Mouse (Mus musculus): ENCODE results near the gene Mcm3ap.

Mcm3ap gene

DNA sequence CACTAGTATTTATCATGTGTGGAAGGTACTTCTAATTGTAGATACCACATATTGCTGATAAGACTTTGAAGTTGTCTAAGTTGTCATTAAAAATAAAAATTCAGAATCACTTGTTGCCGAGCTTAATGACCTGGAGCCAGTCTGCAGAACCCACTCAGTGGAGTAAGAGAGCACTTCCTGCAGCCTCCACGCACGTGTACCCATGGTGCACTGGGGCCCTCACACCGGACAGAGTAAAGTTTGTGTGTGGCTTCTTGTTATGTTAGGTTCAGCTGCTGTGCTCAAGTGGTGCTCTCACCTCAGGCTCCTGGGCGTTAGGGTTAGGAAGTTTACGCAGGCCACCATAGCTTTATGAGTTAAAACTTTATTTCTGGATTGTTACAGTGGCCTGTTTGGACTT lies 26.8 kb downstream of the Mcm3ap start:
- no peak for DNase-seq (ENCODE audit: low read depth, low spot score)

DNA sequence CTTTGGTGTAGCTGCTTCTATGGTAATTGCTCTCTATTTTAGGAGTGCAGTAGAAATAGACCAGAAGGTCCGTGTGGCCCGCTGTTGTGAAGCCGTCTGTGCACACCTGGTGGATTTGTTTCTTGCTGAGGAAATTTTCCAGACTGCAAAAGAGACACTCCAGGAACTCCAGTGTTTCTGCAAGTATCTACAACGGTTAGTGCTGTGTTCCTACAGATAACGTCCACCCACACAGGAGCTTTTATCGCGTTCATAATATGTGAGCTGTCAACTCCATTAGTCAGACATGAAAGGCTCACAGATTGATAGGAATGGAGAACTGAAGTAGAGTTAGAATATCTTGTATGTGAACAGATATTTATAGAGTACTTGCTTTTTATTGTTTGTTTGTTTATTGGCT lies 27.6 kb downstream of the Mcm3ap start:
- no peak for DNase-seq (ENCODE audit: low read depth, low spot score)

DNA sequence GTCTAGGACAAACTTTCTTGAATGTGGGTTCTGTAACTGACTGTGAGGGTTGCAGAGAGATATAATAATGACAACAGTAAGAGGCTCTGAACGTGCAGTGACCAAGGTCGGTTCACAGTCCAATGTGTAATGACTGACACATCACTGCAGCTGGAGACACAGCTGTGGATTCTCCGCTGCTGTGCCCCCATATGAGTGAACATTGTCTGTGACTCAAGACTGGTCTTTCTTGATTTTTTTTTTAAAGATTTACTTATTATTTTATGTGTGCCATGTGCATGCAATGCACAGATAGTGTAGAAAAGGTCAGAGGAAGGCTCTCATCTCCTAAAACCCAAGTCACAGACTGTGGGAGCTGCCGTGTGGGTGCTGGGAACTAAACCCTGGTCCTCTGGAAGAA lies 28.8 kb downstream of the Mcm3ap start:
- no peak for DNase-seq (ENCODE audit: low read depth, low spot score)

DNA sequence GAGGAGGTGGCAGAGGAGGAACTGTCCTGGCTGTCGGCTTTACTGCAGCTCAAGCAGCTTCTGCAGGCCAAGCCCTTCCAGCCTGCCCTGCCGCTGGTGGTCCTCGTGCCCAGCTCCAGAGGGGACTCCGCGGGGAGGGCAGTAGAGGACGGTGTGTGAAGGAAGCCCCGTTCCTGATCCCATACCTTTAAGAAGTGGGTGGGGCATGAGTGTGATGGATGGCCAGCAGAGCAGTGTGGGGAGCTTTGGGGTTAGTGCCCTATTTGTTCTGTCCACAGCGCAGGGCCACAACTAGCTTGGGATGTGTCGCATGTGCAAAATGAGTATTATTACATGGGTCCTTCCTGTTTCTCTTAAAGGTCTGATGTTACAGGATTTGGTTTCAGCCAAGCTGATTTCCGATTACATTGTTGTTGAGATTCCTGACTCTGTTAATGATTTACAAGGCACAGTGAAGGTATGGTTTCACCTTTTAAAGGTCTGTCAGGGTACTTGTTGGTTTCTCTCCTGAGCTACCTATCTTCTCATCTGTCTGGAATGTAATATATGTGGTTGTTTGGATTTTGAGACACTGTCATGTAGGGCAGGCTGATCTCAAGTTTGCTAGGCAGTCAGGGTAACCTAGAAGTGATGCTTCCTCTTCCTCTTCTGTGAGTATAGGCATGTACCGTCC lies 35.7 kb downstream of the Mcm3ap start:
- DNase-seq (ENCODE audit: low read depth, low spot score) = no peak

DNA sequence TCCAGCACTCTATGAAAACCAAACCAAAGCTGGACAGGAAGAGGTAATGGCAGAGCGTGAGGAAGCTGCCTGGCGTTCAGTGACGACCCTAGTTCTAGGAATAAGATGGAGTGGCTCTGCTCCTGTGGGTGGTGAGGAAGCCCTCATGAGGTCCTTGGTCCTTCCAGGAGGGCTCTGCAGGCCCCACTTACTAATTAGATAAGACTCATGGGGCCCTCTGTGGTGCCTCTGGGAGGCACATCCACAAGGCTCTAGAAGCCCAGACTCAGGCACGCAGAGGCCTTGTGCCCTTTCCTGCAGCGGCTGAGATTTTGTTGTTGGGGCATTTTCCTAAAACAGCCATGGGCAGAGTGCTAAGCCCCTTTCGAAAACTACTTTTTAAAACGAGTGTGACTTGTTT lies 37.1 kb downstream of the Mcm3ap start:
- no peak for DNase-seq (ENCODE audit: low read depth, low spot score)

DNA sequence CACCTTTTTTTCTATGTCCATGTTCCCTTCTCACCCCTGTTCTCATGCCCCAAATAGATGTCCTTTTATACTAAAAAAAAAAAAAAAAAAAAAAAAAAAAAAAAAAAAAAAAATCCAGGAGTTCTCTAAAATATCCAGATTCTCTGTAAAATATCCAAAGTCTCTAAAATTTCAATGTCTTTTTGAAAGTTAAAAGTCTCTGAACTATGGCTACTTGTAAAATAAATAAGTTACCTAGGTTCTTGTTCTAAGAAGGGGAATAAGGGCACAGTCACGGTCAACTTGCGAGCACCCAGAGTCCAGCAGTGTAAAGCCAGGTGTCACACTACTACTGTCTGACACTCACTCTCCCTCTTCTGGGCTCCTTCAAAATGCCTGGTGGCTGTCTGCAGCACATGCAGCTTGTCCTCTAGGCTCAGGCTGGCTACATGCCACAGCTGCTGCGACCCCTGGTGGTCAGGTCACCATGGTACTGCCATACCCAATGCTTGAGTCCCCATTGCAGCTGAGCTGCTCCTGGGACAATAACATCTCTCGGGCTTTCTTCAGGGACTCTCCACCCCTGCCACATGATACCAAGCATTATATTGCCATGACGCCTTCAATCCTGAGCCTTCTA lies 44.3 kb downstream of the Mcm3ap start:
- peak; percentile 82 for DNase-seq (ENCODE audit: low read depth, low spot score)

DNA sequence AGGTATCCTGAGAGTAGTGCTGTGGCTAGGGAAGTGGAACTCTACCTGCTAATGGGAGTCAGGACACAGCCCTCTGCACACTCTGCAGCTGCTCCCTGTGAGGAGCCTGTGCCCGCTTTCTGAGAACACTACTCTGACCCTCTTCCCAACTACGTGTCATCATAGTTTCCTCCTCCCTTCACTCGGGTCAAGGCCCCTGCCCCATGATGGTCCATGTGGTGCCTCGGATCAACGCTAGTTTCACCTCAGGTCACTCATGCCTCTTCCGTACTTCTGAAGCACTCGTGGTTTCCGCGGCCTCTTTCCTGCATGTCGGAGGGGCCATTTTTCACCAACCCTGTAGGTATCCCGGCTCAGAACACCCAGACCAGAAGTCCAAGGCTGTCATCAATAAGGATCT lies 62.2 kb downstream of the Mcm3ap start:
- no peak for DNase-seq (ENCODE audit: low read depth, low spot score)

DNA sequence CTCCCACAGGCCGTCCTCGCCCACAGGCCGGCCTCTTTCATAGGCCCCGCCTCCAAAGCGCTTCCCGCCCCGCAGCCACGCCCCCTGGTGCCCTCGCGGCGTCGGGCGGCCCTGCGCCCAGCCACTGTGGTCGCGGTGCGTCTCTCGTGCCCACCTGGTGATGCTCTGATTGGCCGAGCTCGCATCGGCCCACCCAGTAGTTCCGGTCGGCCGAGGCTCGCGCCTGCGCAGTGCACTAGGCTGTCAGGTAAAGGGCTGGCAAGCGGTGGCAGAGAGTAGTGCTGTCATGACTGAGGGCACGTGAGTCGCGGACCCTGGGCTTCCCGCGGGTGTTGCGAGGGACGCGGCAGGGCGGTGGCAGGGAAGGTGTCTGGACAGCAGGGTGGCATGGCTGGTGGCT lies 62.6 kb downstream of the Mcm3ap start, which contains the start of gene Lss:
Lss (plus strand) TSS at position 214 of the 400 bp plus-strand sequence.
- DNase-seq (ENCODE audit: low read depth, low spot score) = peak; percentile 97

DNA sequence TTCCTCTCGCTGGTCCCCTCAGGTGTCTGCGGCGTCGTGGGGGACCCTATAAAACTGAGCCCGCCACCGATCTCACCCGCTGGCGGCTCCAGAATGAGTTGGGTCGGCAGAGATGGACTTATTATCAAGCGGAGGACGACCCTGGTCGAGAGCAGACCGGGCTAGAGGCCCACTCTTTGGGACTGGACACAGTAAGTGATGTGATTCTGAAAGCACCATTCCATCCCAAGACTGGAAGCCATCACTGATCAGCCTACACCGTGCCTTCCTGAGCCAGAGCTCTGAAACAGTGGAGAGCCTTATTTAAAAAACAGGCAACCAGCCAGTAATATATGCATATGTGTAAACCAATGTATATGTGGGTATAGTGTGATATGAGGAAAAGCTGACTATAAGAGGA lies 63.1 kb downstream of the Mcm3ap start:
- DNase-seq (ENCODE audit: low read depth, low spot score) = no peak

DNA sequence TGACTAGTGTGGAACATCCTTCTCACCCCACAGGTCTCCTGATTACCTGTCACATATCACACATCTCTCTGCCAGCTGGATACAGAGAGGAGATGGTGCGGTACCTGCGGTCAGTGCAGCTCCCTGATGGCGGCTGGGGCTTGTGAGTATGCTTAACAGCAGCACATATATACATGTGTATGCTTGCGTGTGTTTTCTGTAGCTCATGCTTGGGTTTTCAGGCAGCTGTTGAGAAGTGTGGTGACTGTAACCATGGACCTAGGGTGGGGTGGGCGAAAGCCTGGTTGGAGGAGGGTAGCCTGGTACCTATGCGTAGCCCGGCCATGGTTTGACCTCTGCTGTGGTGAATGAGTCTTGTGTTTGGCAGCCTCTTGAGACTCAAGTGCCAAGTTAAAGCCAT lies 66.8 kb downstream of the Mcm3ap start:
- no peak for DNase-seq (ENCODE audit: low read depth, low spot score)

DNA sequence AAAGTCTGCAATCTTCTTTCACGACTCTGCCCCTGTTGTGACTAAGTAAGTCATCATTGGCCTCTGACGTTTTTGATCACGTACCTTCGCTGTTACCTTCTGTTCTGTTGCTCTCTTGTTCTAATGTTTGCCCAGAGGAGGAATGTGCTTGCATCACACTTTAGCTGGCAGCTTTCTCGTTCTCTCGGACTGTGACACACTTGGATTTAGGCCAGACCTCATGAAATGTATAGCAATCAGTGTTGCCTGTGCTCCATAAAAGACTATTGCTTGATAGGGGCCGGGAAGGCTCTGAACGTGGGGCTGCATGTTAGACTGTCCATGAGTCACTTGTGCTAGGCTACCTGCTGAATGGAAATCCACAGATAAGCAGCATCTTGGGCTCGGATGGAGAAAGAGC lies 68.9 kb downstream of the Mcm3ap start:
- DNase-seq (ENCODE audit: low read depth, low spot score) = no peak

DNA sequence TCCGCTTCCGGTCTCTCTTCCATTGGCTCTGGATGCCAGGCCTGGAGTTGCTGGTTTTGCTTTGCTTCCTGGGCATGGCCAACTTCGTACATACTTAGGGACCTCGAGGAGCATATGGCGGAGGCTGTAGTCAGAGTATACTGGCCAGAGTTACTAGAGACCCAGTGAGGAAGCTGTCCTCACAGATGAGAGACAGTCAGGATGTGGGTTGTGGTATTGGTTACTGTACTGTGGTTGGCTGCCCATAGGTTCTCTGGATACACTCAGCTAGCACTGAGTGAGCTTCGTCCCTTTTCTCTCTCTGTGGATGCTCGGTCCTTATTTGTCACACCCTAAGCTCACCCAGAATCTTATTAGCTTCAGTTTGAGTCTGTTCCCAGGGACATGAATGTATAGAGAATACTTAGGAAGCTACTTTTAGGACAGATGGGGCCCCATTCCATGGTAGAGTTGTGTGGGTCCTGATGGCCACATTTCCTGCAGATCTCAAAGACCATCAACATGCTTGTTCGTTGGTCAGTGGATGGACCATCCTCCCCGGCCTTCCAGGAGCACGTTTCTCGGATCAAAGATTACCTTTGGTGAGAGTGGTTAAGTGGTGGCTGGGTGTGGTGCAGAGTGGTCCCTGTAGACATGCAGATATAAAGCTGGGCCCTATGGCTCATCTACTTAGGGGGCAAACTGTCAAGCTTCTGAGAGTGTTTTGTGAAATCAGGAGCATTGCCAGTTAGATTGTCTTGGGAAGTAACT lies 72.8 kb downstream of the Mcm3ap start:
- DNase-seq (ENCODE audit: low read depth, low spot score) = no peak

DNA sequence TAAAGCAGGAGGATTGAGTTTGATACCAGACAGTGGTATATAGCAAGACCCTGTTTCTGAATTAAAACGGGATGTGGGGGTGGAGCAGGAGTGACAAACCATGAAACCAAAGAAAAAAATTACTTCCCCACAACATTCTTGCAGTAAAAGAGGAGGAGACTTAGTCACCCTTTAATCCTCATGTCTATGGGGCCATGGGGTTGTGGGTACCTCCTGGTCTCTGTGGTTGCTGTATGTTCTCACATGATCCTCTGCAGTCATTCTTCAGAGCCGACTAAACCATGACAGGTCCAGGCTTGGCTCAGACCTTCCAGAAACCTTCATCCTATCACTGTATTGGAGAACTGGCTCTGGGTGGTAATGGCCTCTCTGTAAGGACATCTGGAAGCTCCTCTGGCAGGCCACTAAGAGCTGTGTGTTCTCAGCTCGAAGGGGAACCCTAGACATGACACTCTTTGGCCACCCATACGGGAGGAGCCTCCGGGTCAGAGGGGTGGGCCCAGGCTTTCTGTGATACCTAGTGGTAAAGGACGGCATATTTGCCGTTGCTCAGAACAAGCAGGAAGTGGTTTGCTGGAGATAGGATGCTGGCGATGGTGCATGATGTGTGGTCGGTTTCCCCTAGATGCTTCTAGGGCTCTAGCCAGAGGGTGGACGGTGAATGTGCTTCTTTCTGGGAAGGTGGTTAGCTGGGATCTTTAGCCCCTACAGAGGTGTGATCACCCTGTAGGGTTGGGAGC lies 74.1 kb downstream of the Mcm3ap start:
- DNase-seq (ENCODE audit: low read depth, low spot score) = no peak

DNA sequence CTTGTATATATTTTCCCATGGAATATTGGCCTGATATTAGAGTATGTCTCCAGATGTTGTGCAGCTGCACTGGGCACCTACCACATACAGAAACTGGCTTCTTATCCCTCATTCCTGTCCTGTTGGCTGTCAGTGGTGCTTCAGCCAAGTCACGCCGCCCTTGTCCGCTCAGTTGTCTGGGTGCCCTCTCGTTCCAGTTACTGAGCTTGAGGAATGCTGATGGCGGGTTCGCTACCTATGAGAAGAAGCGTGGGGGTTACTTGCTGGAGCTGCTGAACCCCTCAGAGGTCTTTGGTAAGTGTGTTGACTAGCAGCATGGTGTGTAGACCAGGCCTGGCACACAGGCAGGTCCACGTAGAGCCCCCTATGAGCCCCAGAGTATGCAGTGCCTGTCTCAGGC lies 77.8 kb downstream of the Mcm3ap start:
- DNase-seq (ENCODE audit: low read depth, low spot score) = no peak

DNA sequence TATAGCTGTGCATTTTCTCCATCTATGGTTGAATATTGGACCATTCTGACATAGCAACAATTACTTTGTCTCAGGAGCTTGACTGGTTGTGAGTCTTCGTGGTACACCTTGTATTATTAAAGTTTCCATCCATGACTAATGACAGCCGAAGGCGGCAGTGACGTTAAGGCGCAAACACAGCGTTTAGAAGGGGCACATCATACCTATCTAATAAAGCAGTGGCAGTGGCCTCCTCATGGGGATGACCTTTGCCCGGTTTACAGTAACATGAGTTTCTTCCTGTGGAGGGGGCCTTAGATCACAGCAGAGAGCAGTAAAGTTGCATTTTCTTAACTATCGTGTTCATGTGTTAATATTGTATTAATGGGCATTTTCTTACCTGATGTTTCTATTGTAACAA lies 79.5 kb downstream of the Mcm3ap start:
- no peak for DNase-seq (ENCODE audit: low read depth, low spot score)

DNA sequence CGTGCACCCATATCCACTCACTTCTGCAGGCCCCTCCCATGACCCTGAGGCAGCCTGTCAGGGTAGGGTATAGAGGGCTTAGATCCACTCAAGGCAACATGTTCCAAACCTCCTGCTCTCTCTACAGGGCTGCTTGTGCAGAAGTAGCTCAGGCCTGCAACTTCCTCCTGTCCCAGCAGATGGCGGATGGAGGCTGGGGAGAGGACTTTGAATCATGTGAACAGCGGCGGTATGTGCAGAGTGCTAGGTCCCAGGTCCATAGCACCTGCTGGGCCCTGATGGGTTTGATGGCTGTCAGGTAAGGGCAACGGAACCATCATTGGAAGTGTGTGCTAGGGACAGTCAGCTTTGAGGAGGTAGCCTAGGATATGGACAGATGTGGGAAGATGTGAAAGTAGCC lies 81.7 kb downstream of the Mcm3ap start:
- DNase-seq (ENCODE audit: low read depth, low spot score) = no peak

DNA sequence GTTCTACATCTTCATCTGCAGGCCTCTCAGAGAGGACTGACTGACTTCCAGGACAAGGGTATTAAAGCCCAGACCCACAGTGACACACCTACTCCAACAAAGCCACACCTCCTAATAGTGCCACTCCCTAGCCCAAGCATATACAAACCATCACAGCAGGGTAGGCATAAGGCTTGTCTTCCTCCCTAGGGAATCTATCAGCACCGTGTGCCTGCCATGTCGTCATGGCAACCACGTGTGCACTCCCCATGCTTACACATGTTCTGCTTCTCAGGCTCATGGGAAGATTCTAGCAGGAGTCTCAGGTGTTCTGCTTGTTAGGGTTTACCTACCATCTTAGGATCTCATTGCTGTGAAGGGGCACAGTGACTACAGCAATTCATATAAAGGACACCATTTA lies 82.8 kb downstream of the Mcm3ap start:
- DNase-seq (ENCODE audit: low read depth, low spot score) = no peak

DNA sequence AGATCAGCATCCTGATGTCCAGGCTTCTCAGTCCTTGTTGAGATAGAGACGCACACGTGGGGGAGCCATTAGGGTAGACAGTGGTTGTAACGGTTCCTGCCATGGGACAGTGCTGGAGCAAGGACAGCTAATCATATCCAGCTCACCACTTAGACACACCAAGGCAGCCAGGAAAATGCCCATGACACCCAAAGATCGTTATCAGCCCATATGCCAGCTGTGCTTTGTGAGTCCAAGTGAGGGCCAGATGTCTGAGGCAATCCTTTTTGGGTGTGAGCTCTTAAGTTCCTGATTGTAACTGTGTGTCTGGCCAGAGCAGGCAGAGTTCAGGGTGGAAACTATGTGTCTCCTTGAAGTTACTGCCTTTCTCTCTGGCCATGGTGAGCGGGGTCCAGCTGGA lies 85.3 kb downstream of the Mcm3ap start:
- DNase-seq (ENCODE audit: low read depth, low spot score) = no peak

DNA sequence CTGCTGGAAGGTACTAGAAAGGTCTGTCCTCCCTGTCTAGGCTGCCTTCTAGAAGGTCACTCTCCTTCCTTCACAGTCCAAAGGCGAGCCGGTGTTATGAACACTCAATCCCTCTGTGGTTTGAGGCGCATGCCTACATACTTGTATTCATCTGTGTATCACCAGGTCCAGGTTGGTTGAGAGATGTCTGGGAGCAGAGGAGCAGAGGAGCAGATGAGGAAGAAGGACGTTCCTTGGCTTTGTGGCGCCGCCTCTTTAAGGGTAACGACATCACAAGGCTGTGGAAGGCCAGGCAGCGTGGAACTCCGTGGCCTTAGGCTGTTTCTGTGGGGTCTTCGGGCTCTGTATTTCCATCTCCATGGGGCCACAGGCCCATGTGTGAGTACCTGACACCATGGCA lies 93.2 kb downstream of the Mcm3ap start, which contains the start of gene Spatc1l:
Spatc1l (plus strand) TSS at position 301 of the 400 bp plus-strand sequence.
- no peak for DNase-seq (ENCODE audit: low read depth, low spot score)
